Mouse (Mus musculus): ENCODE results near the gene Olfr855.
A peak's percentile ranks its signal among the peaks of the same experiment; 100 is the strongest.

DNA sequence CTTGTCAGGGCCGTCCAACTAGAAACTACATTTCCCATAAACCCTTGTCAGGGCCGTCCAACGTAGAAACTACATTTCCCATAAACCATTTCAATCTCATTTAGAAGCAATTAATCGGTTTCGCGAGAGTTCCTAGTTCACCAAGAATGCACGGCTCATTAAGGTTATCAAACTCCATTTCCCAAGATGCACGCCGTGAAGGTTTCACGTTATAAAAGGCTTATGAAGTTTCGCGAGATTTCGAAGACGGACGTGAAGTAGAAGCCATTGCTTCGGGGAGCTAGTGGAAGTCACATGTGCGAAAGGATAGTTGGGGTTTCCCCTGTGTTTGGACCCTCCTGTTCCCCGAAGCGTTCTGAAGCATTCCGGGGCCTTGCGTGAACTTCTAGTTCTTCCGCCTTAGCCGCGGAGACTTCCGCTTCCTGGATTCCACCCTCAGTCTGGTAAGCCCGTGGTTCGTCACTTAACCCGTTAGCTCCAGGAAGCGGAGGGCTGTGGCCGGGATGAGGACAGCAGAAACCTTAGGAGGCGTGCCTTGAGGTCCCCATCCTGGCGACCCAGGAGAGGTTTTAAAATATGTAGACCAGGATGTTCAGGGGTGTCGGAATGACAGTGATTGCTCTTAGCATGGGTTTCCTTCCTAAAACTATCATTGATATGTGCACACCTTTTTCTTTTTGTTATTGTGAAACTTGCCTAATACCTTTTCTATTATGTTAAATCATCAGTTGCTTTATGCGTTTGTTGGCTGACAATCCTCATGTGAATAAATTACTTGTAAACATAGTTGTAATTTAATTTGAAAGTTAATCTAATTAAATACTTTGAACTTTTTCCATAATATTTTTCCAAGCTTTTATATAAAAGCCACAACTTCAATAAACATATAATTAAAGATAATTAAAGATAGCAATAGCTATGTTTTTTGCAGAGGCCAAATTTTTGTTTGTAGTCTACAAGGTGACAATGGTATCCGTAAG, 39.7 kb downstream of the Olfr855 start, which contains the start of gene Zfp317:
- peak; percentile 56 for TF ChIP-seq POLR2A (IDR thresholded peaks at IDR 0.05; ENCODE audit: insufficient read depth, low read length)
- TF ChIP-seq EP300 (IDR thresholded peaks at IDR 0.05; ENCODE audit: insufficient read depth, low read depth, low read length): 0 out of 2 replicates have a peak, but pooled peaks have one; percentile 18
- no peak for TF ChIP-seq CTCF (IDR thresholded peaks at IDR 0.05; ENCODE audit: low read depth, low read length)
